Mouse (Mus musculus) ES-E14 (cell line): ENCODE data around the gene Gch1. TPM values are rescaled to one million over a fixed set of nuclear protein-coding genes. Genes with fewer than 3 reads are reported as not detected.
"Not testable (repeated sequence)": the region's sequence is repeated elsewhere in the genome, so short reads cannot be mapped to it uniquely, and the experiment has no call there.

Source experiments
- DNase-seq: peaks from one replicate; pipeline ENCODE4 v3.0.0-alpha.2; 2013; ENCODE audit warnings: low read depth, low spot score
- H3K27ac ChIP-seq: 2 replicates; pipeline ENCODE4 v1.5.1; 2012; ENCODE audit warnings: low read depth, mild to moderate bottlenecking, low read length, moderate library complexity, mixed read lengths; ENCODE audit not compliant: poor library complexity, insufficient read depth, severe bottlenecking
- H3K36me3 ChIP-seq: 2 replicates; pipeline ENCODE4 v1.6.1; 2012; ENCODE audit warnings: mild to moderate bottlenecking, low read length, moderate library complexity, mixed read lengths; ENCODE audit not compliant: control insufficient read depth, poor library complexity, insufficient read depth, severe bottlenecking
- H3K4me1 ChIP-seq, 2 experiments: fragments of 150-350 bp in 1 of 2; sonication (generic) in 1 of 2; 2 replicates each; pipeline ENCODE4 v1.6.1; 2012; ENCODE audit warnings: low read length in 2 of 2, mild to moderate bottlenecking in 1 of 2, mixed read lengths in 1 of 2; ENCODE audit not compliant: control insufficient read depth in 2 of 2, insufficient read depth in 2 of 2, poor library complexity in 1 of 2
- H3K4me3 ChIP-seq, 2 experiments: fragments of 150-350 bp in 1 of 2; sonication (generic) in 1 of 2; 2 replicates each; pipeline ENCODE4 v1.5.1; 2012; ENCODE audit warnings: low read length in 2 of 2, low read depth in 1 of 2, mild to moderate bottlenecking in 1 of 2, mixed read lengths in 1 of 2; ENCODE audit not compliant: insufficient read depth in 1 of 2, poor library complexity in 1 of 2, severe bottlenecking in 1 of 2
- H3K9ac ChIP-seq: 2 replicates; pipeline ENCODE4 v1.6.1; 2012; ENCODE audit warnings: low read depth, mild to moderate bottlenecking, low read length, mixed read lengths; ENCODE audit not compliant: poor library complexity, insufficient read depth, severe bottlenecking
- H3K9me3 ChIP-seq: fragments of 150-350 bp; sonication (generic); 2 replicates; pipeline ENCODE4 v1.6.1; 2012; ENCODE audit warnings: low read depth, mild to moderate bottlenecking, low read length; ENCODE audit not compliant: control insufficient read depth, insufficient read depth
- CHD2 ChIP-seq: IDR thresholded peaks from 2 replicates; pipeline ENCODE4 v1.6.1; 2014; ENCODE audit warnings: mild to moderate bottlenecking, low read depth, low read length, inconsistent platforms
- HCFC1 ChIP-seq: IDR thresholded peaks from 2 replicates; pipeline ENCODE4 v1.6.1; 2012; ENCODE audit warnings: low read length, inconsistent platforms, borderline replicate concordance; ENCODE audit not compliant: insufficient read depth
- MAFK ChIP-seq: IDR thresholded peaks from 2 replicates; pipeline ENCODE4 v1.6.1; 2014; ENCODE audit warnings: mild to moderate bottlenecking, low read depth, low read length, inconsistent platforms; ENCODE audit not compliant: insufficient read depth
- ZC3H11A ChIP-seq: IDR thresholded peaks from 2 replicates; pipeline ENCODE4 v1.6.1; 2012; ENCODE audit warnings: low read depth, mild to moderate bottlenecking, inconsistent platforms, low read length, borderline replicate concordance
- ZNF384 ChIP-seq: IDR thresholded peaks from 2 replicates; pipeline ENCODE4 v1.6.1; 2012; ENCODE audit warnings: low read depth, low read length, inconsistent platforms
- in situ Hi-C, 2 experiments: fragments of 600-800 bp; cut with MboI; formaldehyde crosslinking; loops; one replicate each; pipeline ENCODE4 v1.15.1; 2025; ENCODE audit warnings: low sequenced_read_pairs in 2 of 2, inconsistent platforms in 1 of 2; ENCODE audit not compliant: unreplicated experiment in 2 of 2
- total RNA-seq: library from RNA; depleted of rRNA; stranded (reverse); fragments of 300-350 nt; gene quantifications from 2 replicates; pipeline ENCODE4 v1.2.3, GENCODE M21; 2012

Gch1 gene
- total RNA-seq, 1 experiment, result 0.76 TPM

GRCm38 (mm10) chr14:47117522-47117921 is 71.7 kb downstream of the Gch1 start:
- H3K9me3 ChIP-seq, result no peaks in the 10 kb centered on the region
- TF ChIP-seq MAFK, result no peak
- TF ChIP-seq ZC3H11A, result no peak
- no peak for TF ChIP-seq HCFC1
- TF ChIP-seq ZNF384, result no peak
- no peak for TF ChIP-seq CHD2
- no peaks in the 10 kb centered on the region for H3K36me3 ChIP-seq
- no peak for DNase-seq
- no peak overlapping the region for H3K4me3 ChIP-seq
- no peaks in the 10 kb centered on the region for H3K4me1 ChIP-seq
- no peak overlapping the region for H3K9ac ChIP-seq
- no peak overlapping the region for H3K27ac ChIP-seq
- in situ Hi-C loops, result no loop called here

- Histone ChIP-seq H3K9me3 (no peaks in the 10 kb centered on the region), H3K4me1 (no peaks in the 10 kb centered on the region), H3K27ac (no peak overlapping the region), H3K4me3 (no peak overlapping the region), H3K9ac (no peak overlapping the region), H3K36me3 (no peaks in the 10 kb centered on the region)
- no peak for DNase-seq
- TF ChIP-seq ZC3H11A (no peak), CHD2 (no peak), HCFC1 (no peak), ZNF384 (no peak), MAFK (no peak)
- in situ Hi-C loops, result no loop called here
Observed at GRCm38 (mm10) chr14:47116062-47116762, 73.0 kb downstream of the Gch1 start.

- Histone ChIP-seq H3K9me3 (no peaks in the 10 kb centered on the region), H3K36me3 (no peaks in the 10 kb centered on the region), H3K4me3 (no peak overlapping the region), H3K4me1 (no peaks in the 10 kb centered on the region), H3K27ac (no peak overlapping the region), H3K9ac (no peak overlapping the region; the same call in 1 of the 2 replicates)
- no peak for DNase-seq
- no peak for TF ChIP-seq CHD2
- TF ChIP-seq MAFK, result no peak
- TF ChIP-seq ZC3H11A, result no peak
- no peak for TF ChIP-seq HCFC1
- no peak for TF ChIP-seq ZNF384
- in situ Hi-C loops, result no loop called here
Observed at GRCm38 (mm10) chr14:47115154-47115553, 74.1 kb downstream of the Gch1 start.

- H3K4me1 ChIP-seq, result no peaks in the 10 kb centered on the region
- H3K27ac ChIP-seq, result no peak overlapping the region
- H3K9me3 ChIP-seq, result no peaks in the 10 kb centered on the region
- H3K9ac ChIP-seq, result no peak overlapping the region
- in situ Hi-C loops, result no loop called here
- H3K4me3 ChIP-seq, result no peak overlapping the region
- TF ChIP-seq MAFK (no peak), CHD2 (no peak), ZC3H11A (no peak), ZNF384 (no peak), HCFC1 (no peak)
- H3K36me3 ChIP-seq, result no peaks in the 10 kb centered on the region
- no peak for DNase-seq
Observed at GRCm38 (mm10) chr14:47111341-47111740, 77.9 kb downstream of the Gch1 start.

GRCm38 (mm10) chr14:47110391-47110790 is 78.8 kb downstream of the Gch1 start:
- H3K27ac ChIP-seq, H3K9me3 ChIP-seq, H3K4me1 ChIP-seq, DNase-seq, H3K9ac ChIP-seq, in situ Hi-C loops, H3K4me3 ChIP-seq, H3K36me3 ChIP-seq: not testable (repeated sequence)
